In the genomic region with DNA sequence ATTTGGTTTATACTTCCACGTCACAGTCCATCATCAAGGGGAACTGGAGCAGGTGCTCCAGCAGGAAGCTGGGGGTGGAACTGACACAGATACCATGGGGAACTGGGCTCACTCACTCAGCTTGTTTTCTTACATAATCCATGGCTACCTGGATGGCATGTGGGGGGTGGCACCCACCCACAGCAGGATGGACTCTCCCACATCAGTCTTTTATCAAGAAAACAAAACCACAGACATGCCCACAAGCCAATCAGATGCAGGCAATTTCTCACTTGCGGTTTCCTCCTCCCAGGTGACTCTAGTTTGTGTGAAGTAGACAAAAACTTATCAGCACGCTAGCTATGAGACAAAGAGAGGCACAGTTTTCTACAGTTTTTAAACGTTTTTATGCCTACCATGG, we compare ENCODE assay signal across 11 mouse cellular contexts. TPM values are rescaled to one million over a fixed set of nuclear protein-coding genes. Genes with fewer than 3 reads are reported as not detected.
A peak's percentile ranks its signal among the peaks of the same experiment; 100 is the strongest.
DNase-seq lines count a peak whose midpoint lies in the region; ATAC-seq and TF ChIP-seq lines count a peak whose summit lies in the region.
"Had no signal": no experiment of that assay in that cellular context is flagged by ENCODE, and none has a peak within 500 bp of the region (broad histone marks: within the 10 kb centered on the region; RNA-seq: fewer than 3 reads in every experiment).

No protein-coding gene starts in this region.

- H3K4me3 ChIP-seq in CH12.LX (replicated peaks in 1 of 3; ENCODE audit: low read depth in 2 of 3, low read length in 2 of 3, poor library complexity in 1 of 3), result no peak overlapping the region

- no peak overlapping the region for H3K9ac ChIP-seq in CH12.LX (ENCODE audit: insufficient read depth, low read depth)
- H3K9ac ChIP-seq: hindbrain, embryonic 14.5 days; lung, embryonic 14.5 days had no signal

- peak; percentile 95 for DNase-seq in CD4-positive helper T cell, adult 2 months (ENCODE audit: low read depth, low spot score)
- peak; percentile 20 for DNase-seq in CH12.LX (ENCODE audit: extremely low read depth)
- DNase-seq in spleen, adult 18-20 months, result peak; percentile 24 to 26
- DNase-seq in kidney, postnatal 14 days, result no peak
- DNase-seq in adrenal gland, postnatal 36 days, result no peak
- no peak for DNase-seq in heart, adult 18-20 months
- DNase-seq: cerebellum, adult 9-10 months; gastrocnemius, postnatal 25 days; lung, embryonic 14.5 days had no signal

- no peak overlapping the region for H3K27ac ChIP-seq in CH12.LX (ENCODE audit: insufficient read depth, low read depth)
- H3K27ac ChIP-seq: hindbrain, embryonic 14.5 days had no signal

- no peak for TF ChIP-seq CTCF in CH12.LX (conservative IDR thresholded peaks at IDR 0.05 in 1 of 2, IDR thresholded peaks at IDR 0.05 in 1 of 2; ENCODE audit: low read depth in 2 of 2, low read length in 2 of 2)

- no peaks in the 10 kb centered on the region for H3K79me2 ChIP-seq in CH12.LX (replicated peaks; ENCODE audit: control insufficient read depth, extremely low read depth, insufficient read depth, poor library complexity, severe bottlenecking)

- H3K4me2 ChIP-seq in CH12.LX (ENCODE audit: insufficient read depth, low read depth, poor library complexity, severe bottlenecking), result no peak overlapping the region
- H3K4me2 ChIP-seq: hindbrain, embryonic 14.5 days; lung, embryonic 14.5 days had no signal

- H3K36me3 ChIP-seq in CH12.LX (replicated peaks in 1 of 2; ENCODE audit: control insufficient read depth in 1 of 2, insufficient read depth in 1 of 2, low read length in 1 of 2), result peaks cover 12 to 53% of the 10 kb centered on the region in 2 experiments

- H3K27me3 ChIP-seq in CH12.LX (replicated peaks), result no peaks in the 10 kb centered on the region

- in situ Hi-C loops in CH12.LX (cut with MboI; ENCODE audit: low pct_ligation_motif_present, low pct_unique_long_range_greater_than_20kb, low sequenced_read_pairs), result no loop called here

- dilution Hi-C loops in CH12.LX (cut with MboI; ENCODE audit: extremely low pct_ligation_motif_present, extremely low pct_unique_long_range_greater_than_20kb, low sequenced_read_pairs), result no loop called here

- TF ChIP-seq POLR2A in CH12.LX (IDR thresholded peaks at IDR 0.05; ENCODE audit: low read depth, low read length), result no peak

- peak; percentile 87 for ATAC-seq in inflammation-experienced regulatory T-cells, adult 6 months

- H3K4me1 ChIP-seq in CH12.LX (ENCODE audit: control insufficient read depth in 1 of 2, insufficient read depth in 2 of 2), result peaks cover 0 to 11% of the 10 kb centered on the region in 2 experiments; a peak in 2 of 4 replicates

- no peak for TF ChIP-seq EP300 in CH12.LX (IDR thresholded peaks at IDR 0.05; ENCODE audit: low read length)

- TF ChIP-seq RAD21 in CH12.LX (IDR thresholded peaks at IDR 0.05; ENCODE audit: low read depth, low read length), result no peak

- no peaks in the 10 kb centered on the region for H3K9me3 ChIP-seq in CH12.LX (replicated peaks; ENCODE audit: low read length)

TF ChIP-seq in CH12.LX, 34 proteins besides CTCF, POLR2A, EP300 and RAD21:
- no peak for TF ChIP-seq RCOR1 (conservative IDR thresholded peaks at IDR 0.05; ENCODE audit: low read depth, low read length)
- TF ChIP-seq MAZ (IDR thresholded peaks at IDR 0.05; ENCODE audit: low read depth, low read length), result no peak

RNA-seq across cellular contexts. Expression of a gene that starts 37.6 kb away (rescaled TPM):
- total RNA-seq in CH12.LX (2012; rRNA removed) (0.13 and 0.42 TPM in 2 replicates), CH12.LX (2014; rRNA removed) (not detected in 2 replicates)
- polyA plus RNA-seq in CH12.LX (2012; ENCODE audit: insufficient read length, low read depth), result not detected in 2 replicates
- under 1 TPM in 1 of 3 experiments, not detected in 2; 0.51 TPM for polyA plus RNA-seq in inflammation-experienced regulatory T-cells, adult 6 months (2017; shearing (Covaris generic))
- total RNA-seq in adrenal gland, postnatal 36 days (2021), result 1 to 10 TPM; 3.0 to 4.4 TPM
- 1 to 10 TPM; 3.9 to 4.7 TPM for total RNA-seq in heart, adult 18-20 months (2021)

RNA-seq across cellular contexts. Expression of a gene that starts 37.9 kb away (rescaled TPM):
- total RNA-seq in CH12.LX (2012; rRNA removed) (5.1 and 5.9 TPM in 2 replicates), CH12.LX (2014; rRNA removed) (11.1 and 12.2 TPM in 2 replicates)
- 7.0 and 8.0 TPM in 2 replicates for polyA plus RNA-seq in CH12.LX (2012; ENCODE audit: insufficient read length, low read depth)
- 1 to 10 TPM; 4.6 to 9.0 (median 6.2) TPM for polyA plus RNA-seq in inflammation-experienced regulatory T-cells, adult 6 months (2017; shearing (Covaris generic))
- total RNA-seq in adrenal gland, postnatal 36 days (2021), result 10 to 100 TPM; 18.1 to 21.3 TPM
- 10 to 100 TPM; 13.4 to 14.1 TPM for total RNA-seq in heart, adult 18-20 months (2021)

Comparison
In these comparisons a context has a peak if more than half of its experiments do, and no peak if none do; other contexts are left out.
1. DNase-seq: peak in CD4-positive helper T cell, adult 2 months (single experiment), CH12.LX (single experiment) and spleen, adult 18-20 months (2 of 2); none in kidney, postnatal 14 days (single experiment), adrenal gland, postnatal 36 days (0 of 2) and heart, adult 18-20 months (0 of 2).